Mouse (Mus musculus) T-helper 2 cell (primary cell): ENCODE results near the gene Smarcd1.

Experiments
- in situ Hi-C: fragments of 300-600 bp; cut with MboI, MseI; formaldehyde crosslinking; loops from one replicate; pipeline ENCODE4 v1.15.1; 2025; ENCODE audit warnings: high pct_unique_total_duplicates

Gene Smarcd1

DNA sequence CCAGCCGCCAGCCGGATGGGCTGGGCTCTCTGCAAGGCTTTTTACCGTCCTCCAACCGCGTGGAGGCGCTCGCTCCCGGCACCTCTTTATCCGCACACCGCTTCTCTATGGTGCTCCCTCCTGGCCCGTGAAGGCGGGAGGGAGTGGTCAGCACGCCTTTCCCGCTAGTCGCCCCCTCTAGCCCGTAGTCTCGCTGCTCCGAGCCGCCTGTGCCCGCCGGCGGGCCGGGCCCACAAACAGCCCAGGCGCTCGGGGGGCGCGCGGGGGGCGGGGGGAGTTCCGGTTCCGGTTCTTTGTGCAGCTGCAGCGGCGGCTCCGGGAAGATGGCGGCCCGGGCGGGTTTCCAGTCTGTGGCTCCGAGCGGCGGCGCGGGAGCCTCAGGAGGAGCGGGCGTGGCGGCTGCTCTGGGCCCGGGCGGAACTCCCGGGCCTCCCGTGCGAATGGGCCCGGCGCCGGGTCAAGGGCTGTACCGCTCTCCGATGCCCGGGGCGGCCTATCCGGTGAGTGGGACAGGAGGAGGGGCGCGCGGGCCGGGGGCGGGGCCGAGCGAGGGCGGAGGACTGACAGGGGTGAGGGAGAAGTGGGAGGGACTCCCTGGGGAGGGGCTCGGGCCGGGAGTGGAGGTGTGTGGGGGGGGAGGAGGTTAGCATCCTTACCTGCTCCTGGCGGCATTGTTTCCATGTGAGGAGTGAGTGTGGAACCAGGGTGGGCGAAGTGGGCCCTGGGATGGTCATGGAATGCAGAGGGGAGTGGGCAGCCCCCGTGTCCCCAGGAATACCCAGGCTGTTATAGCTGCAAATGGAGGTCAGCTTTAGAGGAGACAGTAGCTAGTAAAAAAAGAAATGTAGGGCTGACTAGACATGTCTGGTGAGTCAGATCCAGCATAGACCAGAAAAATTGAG, at the start of gene Smarcd1:
Smarcd1 (plus strand) TSS at position 131 of the 902 bp plus-strand sequence.
- in situ Hi-C loops, result no loop called here

DNA sequence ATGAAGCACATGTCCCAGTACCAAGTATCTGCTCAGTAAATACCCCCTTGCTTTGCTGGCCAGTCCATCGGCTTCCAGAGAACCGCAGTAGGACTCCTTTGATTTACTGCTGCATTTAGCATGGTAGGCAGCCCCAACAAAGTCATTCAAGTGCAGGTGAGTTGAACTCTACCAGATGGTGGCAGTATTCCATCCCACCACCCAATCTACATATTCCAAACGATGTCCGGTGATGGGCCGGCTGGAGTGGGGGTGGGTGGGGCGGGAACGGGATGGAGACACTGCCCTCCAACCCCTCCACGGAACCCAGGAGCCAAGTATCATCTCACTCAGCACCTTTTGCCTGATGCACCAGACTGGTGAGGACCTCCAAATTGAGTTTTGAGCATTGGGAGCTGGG, 48.6 kb upstream of the Smarcd1 start:
- in situ Hi-C loops, result no loop called here

DNA sequence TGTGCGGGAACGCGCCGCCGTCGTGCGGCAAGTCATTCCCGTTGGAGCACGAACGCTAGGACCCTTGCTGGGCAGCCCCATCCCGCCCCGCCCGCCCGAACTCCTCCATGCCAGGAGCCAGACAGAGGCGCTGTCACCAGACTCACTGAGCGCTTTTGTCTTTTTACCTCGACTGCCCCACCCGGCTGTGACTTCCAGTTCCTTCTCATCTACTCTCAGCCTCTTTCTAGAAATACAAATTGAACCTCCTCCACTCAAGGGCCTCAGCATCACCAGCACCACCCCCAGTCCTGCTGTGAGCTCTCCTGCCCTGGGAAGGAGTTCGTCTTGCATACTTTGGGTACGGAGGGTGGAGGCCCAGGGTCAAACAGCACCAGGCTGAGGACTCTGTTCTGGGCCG, 48.1 kb upstream of the Smarcd1 start:
- in situ Hi-C loops, result no loop called here

DNA sequence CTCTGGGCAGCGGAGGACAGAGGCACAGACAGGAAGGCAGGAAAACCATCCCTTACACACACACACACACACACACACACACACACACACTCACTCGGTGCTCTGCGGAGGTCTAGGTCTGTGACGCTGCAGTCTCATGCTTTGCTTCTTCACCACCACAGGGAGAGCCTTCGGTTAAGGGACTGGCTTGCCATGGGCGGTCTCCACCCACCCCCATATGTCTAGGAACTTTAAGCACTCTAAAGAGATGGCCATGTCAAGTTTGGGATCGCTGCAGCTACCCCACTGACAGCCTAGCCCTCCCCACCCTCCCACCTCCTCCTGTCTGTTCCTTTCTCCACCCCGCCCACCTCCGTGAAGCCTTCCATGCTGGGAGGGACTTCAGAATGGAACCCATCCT, 46.0 kb upstream of the Smarcd1 start:
- in situ Hi-C loops, result no loop called here

DNA sequence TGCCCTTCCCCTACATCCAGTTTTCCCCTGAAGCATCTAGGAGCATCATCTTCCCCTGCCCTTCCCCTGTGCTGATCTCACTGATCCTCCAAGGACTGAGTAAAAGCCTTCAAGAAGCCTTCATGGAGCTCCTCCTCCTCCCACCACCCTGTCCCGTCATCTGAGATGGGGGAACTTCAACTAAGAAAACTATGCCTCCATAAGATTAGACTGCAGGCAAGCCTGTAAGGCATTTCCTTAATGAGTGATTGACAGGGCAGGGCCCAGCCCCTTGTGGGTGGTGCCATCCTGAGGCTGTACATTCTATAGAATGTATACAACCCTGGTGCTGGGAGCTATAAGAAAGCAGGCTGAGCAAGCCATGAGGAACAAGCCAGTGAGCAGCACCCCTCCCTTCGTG, 43.5 kb upstream of the Smarcd1 start:
- in situ Hi-C loops, result no loop called here

DNA sequence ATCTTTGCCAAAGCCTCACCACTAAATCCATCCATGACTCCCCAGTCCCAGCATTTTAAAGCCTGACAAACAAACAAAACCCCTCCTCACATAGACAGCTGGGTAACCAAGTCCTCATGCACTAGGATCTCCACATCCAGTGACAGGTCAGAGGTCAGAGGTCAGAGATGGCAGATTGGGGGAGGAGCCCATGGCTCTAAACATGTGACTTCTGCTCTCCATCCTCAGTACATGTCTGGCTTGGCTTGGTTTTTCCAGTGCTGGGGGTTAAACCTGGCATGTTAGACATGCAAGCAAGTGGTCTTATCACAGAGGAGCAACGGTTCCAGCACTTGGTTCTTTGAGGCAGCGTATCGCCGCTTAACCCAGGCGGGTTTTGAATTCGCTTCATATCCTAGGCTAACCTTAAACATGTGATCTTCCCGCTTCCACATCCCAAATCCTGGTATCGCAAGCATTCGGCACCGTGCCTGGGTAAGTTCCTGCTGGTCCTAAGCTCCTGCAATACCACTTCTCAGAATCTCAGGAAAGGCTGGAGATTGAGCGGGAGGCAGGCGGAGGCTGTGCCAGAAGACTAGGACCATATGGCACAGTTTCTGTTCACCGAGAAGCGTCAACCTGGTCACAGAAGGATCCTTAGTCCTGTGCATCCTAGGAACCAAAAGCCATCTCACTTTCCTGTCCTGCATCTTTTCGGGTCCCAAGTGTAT, 40.7 kb upstream of the Smarcd1 start:
- in situ Hi-C loops, result no loop called here

DNA sequence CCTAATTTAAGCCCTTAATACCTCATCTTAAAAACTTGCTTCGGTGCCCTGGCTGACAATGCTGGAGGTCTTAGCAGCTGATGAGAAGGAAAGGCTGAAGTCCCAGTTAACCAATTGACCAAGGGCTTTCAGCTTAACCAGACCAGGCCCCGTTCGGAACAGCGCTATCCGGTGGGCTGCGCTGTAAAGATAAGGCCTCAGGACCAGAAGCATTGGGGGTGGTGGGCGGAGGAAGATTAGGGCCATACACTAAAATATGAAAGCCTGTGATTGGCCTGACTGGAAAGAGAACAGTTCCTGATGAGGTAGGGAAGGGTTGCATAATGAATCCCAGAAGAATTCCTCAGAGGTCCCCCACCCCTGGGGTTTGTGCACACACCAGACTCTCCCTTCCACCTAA, 39.6 kb upstream of the Smarcd1 start:
- in situ Hi-C loops, result no loop called here

DNA sequence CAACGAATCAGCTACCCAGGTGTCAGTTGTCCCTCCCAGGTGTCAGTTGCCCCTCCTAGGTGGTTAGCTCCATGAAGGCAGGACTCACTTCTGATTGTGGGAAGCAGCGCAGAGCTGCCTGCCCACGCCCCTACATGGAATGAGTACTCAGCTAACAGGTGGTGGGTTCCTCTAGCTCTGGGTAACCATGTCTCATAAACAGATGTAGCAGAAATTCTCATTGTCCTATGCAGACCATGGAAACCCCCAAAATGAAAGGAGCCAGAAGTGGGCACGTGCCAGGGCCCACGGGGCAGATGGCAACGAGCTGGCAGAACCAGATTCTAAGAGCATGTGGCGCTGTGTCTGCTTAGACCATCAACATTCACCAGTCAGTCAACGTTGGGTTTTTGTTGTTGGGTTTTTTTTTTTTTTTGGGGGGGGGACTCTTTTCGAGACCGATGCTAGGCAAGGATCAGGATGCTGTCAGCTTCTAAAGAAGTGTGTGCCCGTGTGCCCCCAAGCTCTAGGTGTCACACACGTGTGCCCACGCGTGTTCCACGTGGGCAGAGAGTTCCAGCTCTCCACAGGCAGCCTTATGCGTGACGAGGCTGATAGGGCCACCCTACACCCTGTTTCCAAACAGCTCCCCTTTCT, 37.8 kb upstream of the Smarcd1 start:
- in situ Hi-C loops, result no loop called here

DNA sequence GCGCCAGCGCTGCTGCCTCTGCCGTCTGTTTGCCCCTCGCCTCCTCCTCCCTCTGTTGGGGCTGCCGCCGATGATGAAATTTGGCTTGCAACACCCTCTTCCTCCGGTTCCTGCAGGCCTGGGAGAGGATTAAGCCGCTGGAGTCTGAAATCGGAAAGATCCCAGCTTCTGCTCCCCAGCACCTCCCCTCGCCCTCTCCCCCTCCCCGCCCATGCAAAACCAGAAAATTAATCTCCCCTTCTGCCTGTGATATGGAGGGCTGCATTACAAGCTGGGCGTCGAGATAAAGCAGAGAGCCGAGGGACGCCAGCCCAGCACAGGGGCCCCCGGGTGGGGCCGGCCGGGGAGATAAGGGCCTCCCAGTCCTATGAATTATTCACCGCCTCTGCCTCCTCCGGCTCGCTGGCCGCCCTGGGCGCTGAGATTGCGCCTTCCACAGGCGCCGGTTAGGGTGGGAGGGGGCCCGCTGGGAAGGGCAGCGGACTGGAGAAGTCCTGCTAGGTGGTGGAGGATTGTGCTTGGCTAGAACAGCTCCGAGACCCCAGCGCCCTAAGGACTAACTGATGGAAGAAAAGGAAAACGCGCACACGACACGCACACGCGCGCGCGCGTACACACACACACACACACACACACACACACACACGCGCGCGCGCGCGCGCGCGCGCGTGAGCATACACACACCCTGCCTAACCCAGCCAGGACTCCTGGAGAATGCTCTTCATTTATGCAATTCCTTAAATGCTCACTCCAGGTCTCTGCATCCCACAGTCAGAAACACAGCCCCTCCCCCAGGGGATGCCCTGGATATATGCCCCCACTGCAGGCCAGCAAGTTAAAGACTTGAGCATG, 37.1 kb upstream of the Smarcd1 start:
- in situ Hi-C loops, result no loop called here

DNA sequence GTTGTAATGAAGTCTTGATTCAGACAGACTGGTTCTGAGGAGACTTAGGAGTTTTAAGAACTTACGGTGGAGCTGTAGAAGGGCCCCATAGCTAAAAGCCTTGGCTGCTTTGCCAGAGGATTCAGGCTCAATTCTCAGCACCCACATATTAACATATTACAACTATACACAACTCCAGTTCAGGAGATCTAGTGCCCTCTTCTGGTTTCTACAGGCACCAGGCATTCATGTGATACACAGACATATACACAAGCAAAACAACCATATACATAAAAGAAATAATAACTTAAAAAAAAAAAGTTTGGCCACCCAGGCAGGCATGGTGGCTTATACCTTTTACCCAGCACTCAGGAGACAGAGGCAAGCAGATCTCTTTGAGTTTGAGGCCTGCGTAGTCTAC, 34.4 kb upstream of the Smarcd1 start:
- in situ Hi-C loops, result no loop called here

DNA sequence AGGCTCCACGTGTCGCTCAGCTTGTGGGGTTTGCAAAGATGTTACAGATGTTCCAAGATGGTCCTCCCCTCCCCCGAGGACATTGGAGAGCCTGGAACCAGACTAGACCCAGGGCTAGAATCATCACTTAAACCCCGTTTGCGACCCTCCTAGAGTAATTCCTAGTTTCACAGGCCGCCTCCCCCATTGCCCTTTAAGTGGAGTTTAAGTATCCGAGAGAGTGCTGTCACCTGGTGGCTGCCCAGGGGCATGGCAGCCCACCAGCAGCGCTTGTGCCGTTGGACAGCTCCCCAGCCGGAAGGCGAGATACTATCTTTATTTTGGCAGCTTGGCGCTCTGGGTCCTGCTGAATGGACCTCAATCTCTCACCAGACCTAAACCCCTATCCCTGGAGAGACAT, 33.0 kb upstream of the Smarcd1 start:
- in situ Hi-C loops, result no loop called here

DNA sequence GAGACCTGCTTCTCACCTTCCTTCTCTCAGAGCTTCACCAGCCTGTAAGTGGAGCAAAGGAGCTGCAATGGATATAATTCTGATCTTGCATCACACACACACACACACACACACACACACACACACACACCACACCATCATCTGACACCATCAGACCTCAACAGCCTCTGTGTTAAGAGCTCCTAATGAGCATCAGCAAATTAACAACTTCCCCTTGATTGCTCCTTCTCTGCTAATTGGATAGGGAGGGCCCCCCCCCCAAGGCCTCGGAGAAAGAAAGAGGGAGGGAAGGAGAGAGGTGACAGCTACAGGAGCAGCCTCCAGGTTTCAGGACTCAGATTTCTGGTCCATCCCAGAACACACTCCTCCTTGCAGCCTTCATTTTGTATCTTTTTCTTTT, 32.5 kb upstream of the Smarcd1 start:
- in situ Hi-C loops, result no loop called here

DNA sequence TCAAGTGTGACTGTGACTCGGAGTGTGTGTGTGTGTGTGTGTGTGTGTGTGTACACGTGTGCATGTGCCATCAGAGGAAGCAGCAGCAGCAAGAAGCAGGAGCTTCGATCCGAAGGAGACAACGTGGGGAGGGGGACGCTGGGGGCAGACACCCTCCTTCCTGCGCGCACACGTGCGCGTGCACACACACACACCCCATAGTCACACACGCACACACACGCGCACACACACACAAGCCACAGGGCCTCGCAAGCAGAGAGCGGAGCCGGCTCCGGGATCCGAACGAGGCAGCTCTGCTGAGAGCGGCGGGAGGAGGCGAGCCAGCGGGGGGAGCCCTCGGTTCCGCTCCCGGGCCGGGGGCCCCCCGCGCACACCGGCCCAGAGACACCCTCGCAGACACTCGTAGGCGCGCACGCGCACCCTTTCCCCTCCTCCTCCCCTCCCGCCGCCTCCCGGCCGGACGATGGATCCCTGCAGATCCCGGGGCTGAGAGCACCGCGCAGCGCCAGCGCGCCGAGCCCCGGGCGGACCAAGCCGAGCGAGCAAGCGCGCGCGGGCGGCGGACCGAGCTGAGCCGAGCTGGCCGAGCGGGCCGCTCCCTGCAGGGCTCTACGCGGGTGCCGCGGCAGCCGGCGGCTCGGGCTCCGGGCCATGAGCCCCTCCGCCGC, 31.6 kb upstream of the Smarcd1 start, which contains the start of gene Asic1:
Asic1 (plus strand) TSS at position 215 of the 668 bp plus-strand sequence.
- in situ Hi-C loops, result loop anchor here (5.0 kb wide), 1 partner anchor 73 kb away; no protein-coding TSS in a partner anchor

DNA sequence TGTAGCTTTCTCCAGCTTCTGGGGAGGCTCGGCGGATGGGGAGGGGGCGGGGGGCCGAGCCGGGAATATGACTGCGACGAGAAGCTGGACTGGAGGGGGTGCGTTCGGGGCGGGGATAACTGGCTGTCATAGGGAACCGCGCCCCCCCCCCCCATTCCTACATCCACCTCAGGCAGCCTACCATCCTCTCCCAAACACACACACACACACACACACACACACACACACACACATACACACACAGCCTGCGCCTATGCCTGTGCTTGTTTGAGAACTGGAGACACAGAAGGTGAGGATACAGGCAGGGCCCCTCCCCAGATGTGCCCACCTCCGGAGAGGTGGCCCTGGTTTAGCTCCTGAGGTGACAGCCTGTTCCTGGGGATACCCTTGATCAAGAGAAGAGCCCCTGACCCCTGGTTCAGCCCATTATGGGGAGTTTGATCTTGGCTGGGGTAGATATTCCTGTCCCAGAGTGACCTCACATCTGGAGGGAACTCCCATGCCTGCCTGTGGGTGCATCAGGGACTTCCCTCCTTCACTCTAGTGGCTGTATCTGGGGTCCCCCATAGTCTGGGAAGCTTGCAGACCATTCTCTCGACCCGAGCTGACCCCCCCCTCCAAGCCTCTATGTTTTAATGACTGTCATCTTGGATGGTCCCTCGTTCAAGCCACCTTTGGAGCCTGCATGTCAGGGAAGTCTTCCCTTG, 30.8 kb upstream of the Smarcd1 start:
- in situ Hi-C loops, result loop anchor here (5.0 kb wide), 1 partner anchor 74 kb away; no protein-coding TSS in a partner anchor

DNA sequence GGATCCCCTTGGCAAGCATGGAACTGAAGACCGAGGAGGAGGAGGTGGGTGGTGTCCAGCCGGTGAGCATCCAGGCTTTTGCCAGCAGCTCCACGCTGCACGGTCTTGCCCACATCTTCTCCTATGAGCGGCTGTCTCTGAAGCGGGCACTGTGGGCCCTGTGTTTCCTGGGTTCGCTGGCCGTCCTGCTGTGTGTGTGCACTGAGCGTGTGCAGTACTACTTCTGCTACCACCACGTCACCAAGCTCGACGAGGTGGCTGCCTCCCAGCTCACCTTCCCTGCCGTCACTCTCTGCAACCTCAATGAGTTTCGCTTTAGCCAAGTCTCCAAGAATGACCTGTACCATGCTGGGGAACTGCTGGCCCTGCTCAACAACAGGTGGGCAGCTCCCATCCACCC, 30.1 kb upstream of the Smarcd1 start:
- in situ Hi-C loops, result loop anchor here (5.0 kb wide), 1 partner anchor 74 kb away; no protein-coding TSS in a partner anchor

DNA sequence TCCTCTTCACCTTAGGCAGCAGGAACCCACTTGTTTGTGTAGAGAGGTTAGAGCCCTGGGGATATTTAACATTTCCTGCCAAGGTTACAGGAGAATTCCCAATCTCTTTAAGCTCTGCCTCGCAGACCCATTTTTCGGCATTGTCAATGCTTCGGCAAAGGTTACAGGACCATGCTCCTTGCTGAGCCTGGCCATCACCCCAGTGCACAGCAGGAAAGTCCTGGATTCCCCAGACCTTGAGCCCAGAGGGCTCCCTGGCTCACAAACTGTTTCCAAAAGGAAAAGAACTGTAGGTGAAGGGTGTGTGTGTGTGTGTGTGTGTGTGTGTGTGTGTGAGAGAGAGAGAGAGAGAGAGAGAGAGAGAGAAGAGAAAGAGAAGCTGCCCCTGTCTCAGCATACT, 27.1 kb upstream of the Smarcd1 start:
- in situ Hi-C loops, result loop anchor here (5.0 kb wide), 1 partner anchor 78 kb away; no protein-coding TSS in a partner anchor

DNA sequence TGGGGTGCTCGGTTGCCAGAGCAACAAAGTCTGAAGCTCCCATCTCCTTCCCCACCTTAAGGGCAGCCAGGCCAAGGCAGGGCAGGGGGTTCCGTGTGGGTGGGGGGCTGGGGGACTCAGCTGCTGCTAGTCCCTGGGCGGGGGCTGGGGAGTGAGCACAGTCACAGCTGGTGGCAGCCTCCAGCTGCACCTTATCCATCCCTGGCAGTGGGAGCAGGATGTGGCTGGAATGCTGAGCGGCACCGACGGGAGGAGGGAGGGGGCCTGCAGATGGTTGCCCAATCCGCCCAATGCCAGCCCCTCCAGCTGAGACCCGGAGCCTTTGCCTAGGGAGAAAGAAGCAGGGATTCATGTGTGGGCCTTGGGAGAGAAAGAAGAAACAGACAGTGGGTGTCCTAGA, 24.8 kb upstream of the Smarcd1 start:
- in situ Hi-C loops, result no loop called here

DNA sequence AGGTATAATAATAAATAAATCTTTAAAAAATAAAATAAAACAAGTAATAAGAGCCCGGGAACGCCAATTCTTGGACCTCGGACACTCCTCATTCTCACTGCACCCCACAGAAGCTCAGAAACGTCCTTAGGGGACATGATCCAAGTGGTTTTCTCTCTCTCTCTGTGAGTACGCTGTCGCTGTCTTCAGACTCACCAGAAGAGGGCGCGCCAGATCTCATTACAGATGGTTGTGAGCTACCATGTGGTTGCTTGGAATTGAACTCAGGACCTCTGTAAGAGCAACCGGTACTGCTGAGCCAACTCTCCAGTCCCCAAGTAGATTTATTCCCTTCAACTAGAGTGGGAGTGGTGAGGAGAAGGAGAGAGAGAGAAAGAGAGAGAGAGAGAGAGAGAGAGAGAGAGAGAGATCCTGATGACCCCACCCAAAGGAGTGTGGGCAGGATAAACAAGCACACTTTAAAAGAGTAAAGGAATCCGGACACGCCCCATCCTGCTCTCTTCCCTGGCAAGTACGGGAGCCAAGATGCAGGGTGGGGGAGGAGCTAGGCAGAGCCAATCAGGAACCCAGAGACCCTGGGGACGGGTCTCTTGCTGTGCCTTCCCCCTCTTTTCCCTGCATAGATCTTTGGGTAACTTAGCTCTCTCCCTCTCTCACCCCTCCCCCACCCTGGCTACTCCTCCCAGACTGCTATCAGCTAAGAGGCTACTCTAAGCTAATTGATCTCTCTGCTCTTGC, 23.7 kb upstream of the Smarcd1 start:
- in situ Hi-C loops, result no loop called here

DNA sequence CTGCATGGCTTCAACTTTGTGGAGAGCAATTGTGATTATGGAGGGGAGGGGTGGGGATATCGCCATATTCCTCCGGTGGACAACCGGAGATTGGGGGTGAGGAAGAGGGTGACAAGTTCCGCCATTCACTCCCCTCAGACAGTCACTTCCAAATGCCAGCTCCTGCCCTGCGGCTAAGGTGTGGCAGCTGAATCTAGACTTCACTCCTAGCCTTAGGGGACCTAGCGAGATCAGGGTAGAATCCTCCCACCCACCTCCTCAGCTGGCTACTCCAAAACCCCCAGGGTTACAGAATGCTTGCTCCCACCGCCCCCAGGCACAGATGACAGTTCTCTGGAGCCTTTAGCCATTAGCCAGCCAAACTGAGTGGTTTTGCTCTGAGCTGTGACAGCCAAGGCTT, 22.9 kb upstream of the Smarcd1 start:
- in situ Hi-C loops, result no loop called here
